Mouse (Mus musculus): ENCODE measurements around the gene Vmn1r74. TPM values are rescaled to one million over a fixed set of nuclear protein-coding genes. Genes with fewer than 3 reads are reported as not detected.

The Vmn1r74 gene
- polyA plus RNA-seq (2017; shearing (Covaris generic)), result not detected

GRCm38 (mm10) chr7:11833680-11834079 lies at the start of gene Vmn1r74:
Gene Vmn1r74, plus strand, starts transcription at chr7:11833980.

GRCm38 (mm10) chr7:11874330-11874729 lies 40.5 kb downstream of the Vmn1r74 start, which contains the start of gene Vmn1r75:
Gene Vmn1r75, plus strand, starts transcription at chr7:11874630.

Other genes starting within 250 kb of the Vmn1r74 start
- gene Zscan4-ps3, start 224.7 kb upstream of the Vmn1r74 start, polyA plus RNA-seq (2017; shearing (Covaris generic)), result 0.19 TPM
- not detected for gene Vmn1r72, start 153.8 kb upstream of the Vmn1r74 start, polyA plus RNA-seq (2017; shearing (Covaris generic))
- gene Vmn1r73, start 103.7 kb upstream of the Vmn1r74 start, polyA plus RNA-seq (2017; shearing (Covaris generic)), result not detected
- gene Vmn1r75, start 40.6 kb downstream of the Vmn1r74 start, polyA plus RNA-seq (2017; shearing (Covaris generic)), result not detected
- gene Vmn1r76, start 104.2 kb downstream of the Vmn1r74 start, polyA plus RNA-seq (2017; shearing (Covaris generic)), result 0.06 TPM
- not detected for gene Vmn1r77, start 202.8 kb downstream of the Vmn1r74 start, polyA plus RNA-seq (2017; shearing (Covaris generic))